Mouse (Mus musculus) heart, postnatal 0 days (tissue): ENCODE measurements around the gene 9530077C05Rik.

Experiments used
- CTCF ChIP-seq: IDR thresholded peaks from 2 replicates; pipeline ENCODE4 v1.5.1; 2016; ENCODE audit warnings: antibody characterized with exemption, control low read depth, low read depth
- EP300 ChIP-seq: IDR thresholded peaks from 2 replicates; pipeline ENCODE4 v1.6.1; 2016; ENCODE audit warnings: antibody characterized with exemption, low read depth

- no peak for TF ChIP-seq CTCF
- no peak for TF ChIP-seq EP300
Measured at GRCm38 (mm10) chr9:22486211-22486610, 74.9 kb downstream of the 9530077C05Rik start.
